Mouse (Mus musculus) left cerebral cortex, adult 2 months (tissue): ENCODE data around the gene Mettl8. TPM values are rescaled to one million over a fixed set of nuclear protein-coding genes. Genes with fewer than 3 reads are reported as not detected.

ENCODE experiments used
- DNase-seq, 2 experiments: peaks; one replicate each; pipeline ENCODE4 v3.0.0; 2021 to 2022; ENCODE audit warnings: low spot score in 2 of 2, mixed read lengths in 1 of 2; ENCODE audit errors: extremely low spot score in 1 of 2
- H3K27ac ChIP-seq: fragments of 200-600 bp; 2 replicates; pipeline ENCODE4 v1.8.1; 2022
- H3K4me3 ChIP-seq: fragments of 200-600 bp; 2 replicates; pipeline ENCODE4 v1.8.1; 2022
- CTCF ChIP-seq: fragments of 200-600 bp; IDR thresholded peaks from 2 replicates; pipeline ENCODE4 v1.8.1; 2022; ENCODE audit warnings: antibody characterized with exemption, mild to moderate bottlenecking, moderate library complexity
- intact Hi-C: fragments of 180-260 bp; cut with DNase I; formaldehyde crosslinking; loops from one replicate; pipeline ENCODE4 v1.15.1; 2025
- total RNA-seq, 2 experiments: library from RNA; stranded (reverse); gene quantifications; 2 replicates each; pipeline ENCODE4 v1.2.3; 2021

Gene Mettl8
- total RNA-seq, 2 experiments from 2014 or later: 11.9 to 16.9 TPM

DNA sequence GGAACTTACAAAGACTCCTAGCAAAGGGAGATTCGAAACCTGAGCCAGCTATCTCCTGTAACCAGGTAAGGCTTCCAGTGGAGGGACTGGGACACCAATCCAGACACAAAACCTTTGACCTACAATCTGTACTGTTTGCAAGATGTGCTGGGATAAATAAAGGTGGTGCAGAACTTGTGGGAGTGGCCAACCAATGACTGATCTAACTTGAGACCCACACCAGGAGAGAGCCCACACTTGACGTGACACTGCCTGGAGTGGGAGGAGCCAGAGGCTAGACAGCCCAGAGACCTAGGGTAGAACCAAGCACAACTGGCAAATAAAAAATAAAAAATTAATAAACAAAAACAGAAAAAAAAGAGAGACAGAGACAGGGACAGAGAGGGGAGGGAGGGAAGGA, 24.7 kb downstream of the Mettl8 start:
- TF ChIP-seq CTCF: no peak
- intact Hi-C loops: no loop called here
- DNase-seq: no peak
- no peak overlapping the region for H3K4me3 ChIP-seq
- H3K27ac ChIP-seq: no peak overlapping the region

DNA sequence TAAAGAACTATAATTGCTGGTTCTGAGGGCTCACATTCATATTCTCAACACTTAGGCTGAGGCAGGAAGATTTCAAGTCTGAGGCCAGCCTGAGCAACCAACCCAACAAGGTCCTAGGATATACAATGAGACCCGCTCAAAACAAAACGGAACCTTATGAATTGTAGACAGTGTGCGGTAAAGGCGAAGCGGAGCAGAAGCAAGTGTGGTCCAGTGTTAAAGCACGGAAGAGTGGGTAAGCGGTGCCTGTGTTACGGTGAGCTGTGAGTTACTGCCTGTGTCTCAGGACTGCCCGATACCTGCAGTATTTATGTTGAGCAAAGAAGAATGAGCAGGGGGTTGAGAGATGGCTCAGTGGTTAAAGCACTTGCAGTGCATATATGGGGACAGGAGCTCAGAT, 27.8 kb downstream of the Mettl8 start:
- intact Hi-C loops: no loop called here
- DNase-seq: no peak
- Histone ChIP-seq H3K27ac (no peak overlapping the region), H3K4me3 (no peak overlapping the region)
- no peak for TF ChIP-seq CTCF

DNA sequence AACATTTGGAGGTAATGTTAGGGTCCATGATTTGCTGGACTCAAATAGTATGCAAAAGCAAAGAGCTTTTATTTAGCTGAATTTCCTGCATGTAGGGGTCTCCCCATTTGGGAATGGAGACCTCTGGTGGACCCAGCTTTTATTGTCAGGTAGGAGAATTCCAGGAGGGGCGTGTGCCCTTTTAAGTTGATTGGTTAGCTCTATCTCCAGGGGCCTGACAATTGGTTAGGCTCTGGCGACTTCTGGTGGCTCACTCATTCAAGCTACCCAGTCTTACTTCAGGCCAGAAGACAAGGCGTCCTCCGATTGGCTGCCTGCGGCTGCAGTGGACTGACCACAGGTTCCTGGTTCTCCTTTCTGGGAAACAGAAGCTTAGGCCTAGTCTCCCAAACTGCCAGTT, 28.6 kb downstream of the Mettl8 start:
- intact Hi-C loops: no loop called here
- TF ChIP-seq CTCF: peak; percentile 8
- Histone ChIP-seq H3K4me3 (no peak overlapping the region), H3K27ac (no peak overlapping the region)
- DNase-seq: no peak

DNA sequence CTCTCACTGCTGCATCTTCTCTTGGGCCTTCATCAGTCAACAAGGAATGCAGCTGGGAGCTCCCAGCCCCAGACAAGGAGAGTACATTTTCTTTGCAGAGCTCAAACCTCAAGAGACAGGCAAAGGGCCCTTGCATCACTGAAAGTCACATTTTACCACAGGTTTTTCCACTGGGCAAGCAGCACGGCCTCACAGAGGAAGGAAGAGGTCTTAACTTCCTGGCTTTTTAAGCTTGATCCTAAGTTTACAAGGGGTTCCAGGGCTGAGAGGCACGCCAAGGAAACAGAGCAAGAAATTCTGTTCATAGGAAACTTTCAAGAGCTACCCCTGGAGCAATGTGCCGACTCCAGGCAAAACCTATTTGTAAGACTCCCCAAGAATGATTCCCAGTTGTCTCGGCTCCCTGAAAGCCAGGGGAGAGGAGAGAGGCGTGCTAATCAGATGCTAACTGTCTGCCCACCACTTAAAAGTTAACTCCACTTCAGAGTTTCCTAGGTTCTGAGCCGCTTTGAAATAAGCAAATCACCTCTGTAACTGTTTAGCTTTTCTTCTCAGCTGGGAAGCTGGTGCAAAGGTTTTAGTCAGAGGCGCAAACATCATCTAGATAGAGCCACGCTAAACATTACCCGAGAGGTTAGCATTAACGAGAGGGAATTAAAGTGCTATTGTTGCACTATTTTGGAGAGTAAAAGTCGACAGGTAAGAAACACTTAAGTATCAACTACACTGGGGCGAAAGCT, 29.6 kb downstream of the Mettl8 start:
- Histone ChIP-seq H3K27ac (no peak overlapping the region), H3K4me3 (no peak overlapping the region)
- DNase-seq: no peak
- intact Hi-C loops: no loop called here
- TF ChIP-seq CTCF: no peak

DNA sequence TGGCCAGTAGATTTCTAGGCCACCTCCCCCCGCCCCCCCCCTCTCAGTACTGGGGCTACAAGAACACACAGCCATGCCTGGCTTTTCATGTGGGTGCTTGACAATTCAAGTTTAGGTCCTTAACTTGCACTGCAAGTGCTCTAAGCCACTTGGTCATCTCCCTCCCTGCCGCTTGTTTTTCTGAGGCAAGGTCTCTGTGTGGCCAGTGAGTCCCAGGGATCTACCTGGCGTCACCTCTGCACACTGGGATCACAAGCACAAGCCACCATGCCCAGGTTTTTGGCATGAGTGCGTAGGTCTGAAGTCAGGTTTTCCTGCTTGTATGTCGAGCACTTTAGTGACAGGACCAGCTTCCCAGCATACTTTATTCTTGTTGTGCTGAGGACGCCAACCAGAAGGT, 31.4 kb downstream of the Mettl8 start:
- Histone ChIP-seq H3K4me3 (no peak overlapping the region), H3K27ac (no peak overlapping the region)
- intact Hi-C loops: no loop called here
- DNase-seq: no peak
- no peak for TF ChIP-seq CTCF

DNA sequence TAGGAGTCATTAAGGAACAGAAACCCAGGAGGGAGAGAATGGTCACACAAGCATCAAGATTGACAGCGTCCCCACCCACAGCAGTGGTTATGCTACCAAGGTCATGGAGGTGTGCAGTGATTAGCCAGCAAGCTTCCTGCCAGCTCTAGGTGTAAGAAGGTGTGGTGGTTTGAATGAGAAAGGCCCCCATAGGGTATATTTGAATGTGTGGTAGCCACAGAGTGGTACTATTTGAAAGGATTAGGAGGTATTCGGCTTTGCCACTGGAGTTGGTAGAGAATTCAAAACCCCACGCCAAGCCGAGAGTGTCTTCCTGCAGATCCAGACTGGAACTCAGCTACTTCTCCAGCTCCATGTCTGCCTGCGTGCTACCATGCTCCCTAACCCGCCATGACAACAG, 32.4 kb downstream of the Mettl8 start:
- no peak overlapping the region for H3K27ac ChIP-seq
- TF ChIP-seq CTCF: no peak
- no peak overlapping the region for H3K4me3 ChIP-seq
- no peak for DNase-seq
- intact Hi-C loops: no loop called here

DNA sequence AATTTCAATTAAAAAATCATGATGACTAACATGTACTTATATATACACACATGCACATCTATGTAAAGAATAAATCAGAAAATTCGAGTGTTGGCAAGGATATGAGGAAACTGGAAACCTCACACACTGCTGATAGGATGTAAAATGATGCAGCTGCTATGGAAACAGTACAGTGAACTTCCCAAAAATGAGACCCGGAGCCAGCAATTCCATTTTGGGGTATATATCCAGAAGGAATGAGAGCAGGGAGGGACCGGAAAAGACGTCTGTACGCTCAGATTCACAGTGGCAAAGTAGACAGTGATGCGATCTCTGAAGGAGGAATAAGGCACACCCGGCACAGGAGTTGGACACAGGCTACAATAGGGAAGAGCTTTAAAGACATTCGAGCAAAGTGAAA, 34.7 kb downstream of the Mettl8 start:
- intact Hi-C loops: no loop called here
- no peak for DNase-seq
- no peak overlapping the region for H3K4me3 ChIP-seq
- TF ChIP-seq CTCF: no peak
- peak overlapping the region; percentile 38 for H3K27ac ChIP-seq

DNA sequence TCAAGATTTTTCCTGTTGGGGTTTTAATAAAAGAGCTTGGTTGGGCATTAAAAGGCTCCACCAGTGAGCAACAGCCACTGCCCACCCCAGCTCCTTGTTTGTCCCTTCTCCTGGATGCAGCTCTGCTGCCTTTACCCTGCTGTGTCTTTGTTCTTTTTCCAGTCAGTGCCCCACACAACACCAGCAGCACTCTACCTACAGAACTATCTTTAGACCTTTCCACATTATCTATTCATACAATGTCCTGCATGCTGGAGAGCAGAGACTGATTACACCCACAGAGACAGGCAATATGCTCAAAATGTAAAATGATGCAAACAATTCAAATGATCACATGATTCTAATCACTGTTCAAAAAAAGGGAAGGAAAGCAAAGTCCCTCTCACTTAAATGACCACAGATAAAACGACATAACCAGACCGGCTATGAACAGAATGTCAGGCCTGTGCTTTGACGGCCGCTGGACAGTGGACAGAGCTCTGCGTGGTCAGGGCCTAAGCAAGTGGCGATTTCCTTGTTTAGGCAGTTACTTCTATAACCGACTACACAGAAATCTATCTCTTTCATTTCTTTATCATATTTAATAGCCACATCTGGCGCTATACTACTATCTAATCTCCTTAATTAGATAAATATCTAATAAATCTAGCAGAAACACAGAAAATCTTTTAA, 35.5 kb downstream of the Mettl8 start:
- TF ChIP-seq CTCF: no peak
- intact Hi-C loops: no loop called here
- no peak for DNase-seq
- H3K4me3 ChIP-seq: no peak overlapping the region
- H3K27ac ChIP-seq: peak overlapping the region; percentile 64

DNA sequence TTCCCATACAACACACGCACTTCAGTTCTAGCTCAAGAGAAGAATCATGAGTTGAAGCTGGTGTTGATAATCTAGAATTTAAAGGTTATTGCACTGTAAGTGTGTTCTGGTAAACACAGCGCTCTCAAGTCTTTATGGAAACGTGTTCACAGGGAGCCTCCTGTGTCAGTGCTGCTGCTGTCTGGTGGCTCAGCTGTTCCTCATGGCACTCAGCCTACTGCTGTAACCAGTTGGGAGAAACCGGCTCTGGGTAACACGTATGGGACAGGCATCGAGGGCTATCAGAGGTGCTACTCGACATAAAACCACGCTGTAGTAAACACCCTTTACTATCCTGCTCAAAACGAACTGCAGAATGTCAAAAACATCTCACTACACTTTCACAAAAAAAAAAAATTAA, 36.1 kb downstream of the Mettl8 start:
- no peak for DNase-seq
- intact Hi-C loops: no loop called here
- no peak for TF ChIP-seq CTCF
- H3K27ac ChIP-seq: peak overlapping the region; percentile 64
- H3K4me3 ChIP-seq: no peak overlapping the region

DNA sequence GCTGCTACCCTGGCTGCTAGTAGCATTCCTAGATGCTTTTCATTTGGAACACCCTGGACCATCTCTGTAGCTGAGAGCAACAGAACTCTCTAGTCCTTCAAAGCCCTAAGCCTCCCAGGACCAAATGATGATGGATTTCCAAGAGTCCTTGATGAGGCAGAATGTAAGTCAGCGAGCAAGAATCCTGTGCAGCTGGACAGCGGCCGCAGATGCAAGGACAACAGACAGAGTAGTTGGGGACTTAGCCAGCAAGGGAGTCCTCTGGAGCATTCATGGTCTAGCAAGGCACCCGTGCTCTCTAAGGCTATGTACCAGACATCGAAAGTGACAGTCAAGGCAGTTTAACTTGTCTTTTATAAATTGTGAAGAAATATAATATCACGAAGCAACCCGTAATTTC, 41.9 kb downstream of the Mettl8 start:
- TF ChIP-seq CTCF: no peak
- DNase-seq: no peak
- no peak overlapping the region for H3K4me3 ChIP-seq
- H3K27ac ChIP-seq: no peak overlapping the region
- intact Hi-C loops: no loop called here

DNA sequence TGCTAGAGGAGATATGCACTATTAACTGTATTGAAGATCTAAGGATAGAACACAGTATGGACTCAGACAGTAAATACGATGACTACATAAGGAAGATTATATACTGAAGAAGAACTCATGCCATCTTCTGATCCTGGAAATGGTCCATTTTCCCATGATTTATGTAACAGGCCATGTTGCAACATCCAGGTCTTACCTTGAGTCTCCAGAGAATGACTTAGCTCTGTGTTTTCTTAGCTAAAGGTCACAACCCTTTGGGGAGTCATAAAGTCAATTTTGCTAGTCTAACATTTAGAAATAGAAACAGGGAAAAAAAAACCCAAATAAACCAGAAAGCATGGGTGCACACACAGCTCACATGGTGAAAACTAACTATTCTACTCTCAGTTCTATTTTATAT, 43.6 kb downstream of the Mettl8 start:
- Histone ChIP-seq H3K4me3 (no peak overlapping the region), H3K27ac (no peak overlapping the region)
- intact Hi-C loops: no loop called here
- no peak for DNase-seq
- no peak for TF ChIP-seq CTCF

DNA sequence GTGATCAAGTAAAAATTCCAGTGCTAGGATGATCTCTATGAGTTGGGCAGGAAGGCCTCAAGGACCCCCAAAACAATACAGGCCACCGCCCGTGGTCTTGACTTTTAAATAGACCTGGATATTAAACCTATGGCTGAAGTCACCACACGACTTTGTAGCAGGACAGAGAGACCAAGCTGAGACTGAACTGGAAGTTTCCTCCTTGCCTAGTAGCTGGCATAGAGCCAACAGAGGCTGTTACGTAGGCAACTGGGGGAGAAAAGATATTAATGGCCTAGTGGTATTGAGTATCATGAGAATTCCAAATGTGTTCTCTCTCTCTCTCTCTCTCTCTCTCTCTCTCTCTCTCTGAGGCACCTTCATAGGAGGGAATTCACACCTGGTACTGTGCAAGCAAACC, 51.0 kb downstream of the Mettl8 start:
- Histone ChIP-seq H3K4me3 (no peak overlapping the region), H3K27ac (no peak overlapping the region)
- no peak for DNase-seq
- intact Hi-C loops: no loop called here
- TF ChIP-seq CTCF: no peak

DNA sequence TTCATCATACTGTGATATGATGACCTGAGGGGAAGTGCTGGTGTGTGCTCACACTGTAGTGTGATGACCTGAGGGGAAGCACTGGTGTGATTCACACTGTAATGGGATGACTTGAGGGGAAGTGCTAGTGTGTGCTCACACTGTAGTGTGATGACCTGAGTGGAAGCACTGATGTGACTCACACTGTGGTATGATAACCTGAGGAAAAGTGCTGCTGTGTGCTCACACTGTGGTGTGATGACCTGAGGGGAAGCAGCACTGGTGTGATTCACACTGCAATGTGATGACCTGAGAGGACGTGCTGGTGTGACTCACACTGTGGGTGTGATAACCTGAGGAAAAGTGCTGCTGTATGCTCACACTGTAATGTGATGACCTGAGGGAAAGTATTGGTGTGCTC, 52.9 kb downstream of the Mettl8 start:
- Histone ChIP-seq H3K27ac (no peak overlapping the region), H3K4me3 (no peak overlapping the region)
- TF ChIP-seq CTCF: no peak
- intact Hi-C loops: no loop called here
- DNase-seq: no peak
